Mouse (Mus musculus): ENCODE measurements around the gene Ggn.
"Not testable (repeated sequence)": the region's sequence is repeated elsewhere in the genome, so short reads cannot be mapped to it uniquely, and the experiment has no call there.

The Ggn gene

GRCm38 (mm10) chr7:29162294-29162693 is 7.7 kb upstream of the Ggn start:
- DNase-seq, result no peak

GRCm38 (mm10) chr7:29162750-29163525 is 7.1 kb upstream of the Ggn start:
- no peak for DNase-seq

GRCm38 (mm10) chr7:29167656-29168055 is 2.4 kb upstream of the Ggn start:
- DNase-seq, result no peak

GRCm38 (mm10) chr7:29168121-29168695 is 1.8 kb upstream of the Ggn start:
- DNase-seq, result no peak

GRCm38 (mm10) chr7:29168791-29169230 is 1.2 kb upstream of the Ggn start:
- peak; percentile 32 for DNase-seq

- peak; percentile 85 for DNase-seq
Observed at GRCm38 (mm10) chr7:29169231-29170065, 562 bp upstream of the Ggn start.

- DNase-seq, result no peak
Observed at GRCm38 (mm10) chr7:29170755-29171561, 948 bp downstream of the Ggn start.

GRCm38 (mm10) chr7:29171562-29172097 is 1.6 kb downstream of the Ggn start:
- no peak for DNase-seq

- DNase-seq, result no peak
Observed at GRCm38 (mm10) chr7:29172390-29173016, 2.5 kb downstream of the Ggn start.

- no peak for DNase-seq
Observed at GRCm38 (mm10) chr7:29178106-29178505, 8.1 kb downstream of the Ggn start.

- DNase-seq, result no peak
Observed at GRCm38 (mm10) chr7:29179323-29179722, 9.3 kb downstream of the Ggn start.

- peak; percentile 97 for DNase-seq
Observed at GRCm38 (mm10) chr7:29180077-29180853, 10.3 kb downstream of the Ggn start, which contains the start of gene Psmd8. TSS of gene Psmd8 (minus strand) at chr7:29180701.

- DNase-seq, result no peak
Observed at GRCm38 (mm10) chr7:29180854-29181236, 10.8 kb downstream of the Ggn start.

- not testable (repeated sequence) for DNase-seq
Observed at GRCm38 (mm10) chr7:29181323-29181722, 11.3 kb downstream of the Ggn start.

- not testable (repeated sequence) for DNase-seq
Observed at GRCm38 (mm10) chr7:29194230-29194629, 24.2 kb downstream of the Ggn start.

- no peak for DNase-seq
Observed at GRCm38 (mm10) chr7:29202577-29202976, 32.6 kb downstream of the Ggn start.

- not testable (repeated sequence) for DNase-seq
Observed at GRCm38 (mm10) chr7:29211013-29211412, 41.0 kb downstream of the Ggn start.

- no peak for DNase-seq
Observed at GRCm38 (mm10) chr7:29211415-29212198, 41.6 kb downstream of the Ggn start.

GRCm38 (mm10) chr7:29212199-29212765 is 42.3 kb downstream of the Ggn start:
- DNase-seq, result no peak

Measured in right cerebral cortex, adult 18-20 months (tissue).